Mouse (Mus musculus): ENCODE results near the gene Gm3573. TPM values are rescaled to one million over a fixed set of nuclear protein-coding genes. Genes with fewer than 3 reads are reported as not detected.
"Not testable (repeated sequence)": the region's sequence is repeated elsewhere in the genome, so short reads cannot be mapped to it uniquely, and the experiment has no call there.

Gm3573 gene
- polyA plus RNA-seq (2015; fragmentation: Nextera tagmentation; extraction: Ambion mirVana), result not detected in 2 replicates

DNA sequence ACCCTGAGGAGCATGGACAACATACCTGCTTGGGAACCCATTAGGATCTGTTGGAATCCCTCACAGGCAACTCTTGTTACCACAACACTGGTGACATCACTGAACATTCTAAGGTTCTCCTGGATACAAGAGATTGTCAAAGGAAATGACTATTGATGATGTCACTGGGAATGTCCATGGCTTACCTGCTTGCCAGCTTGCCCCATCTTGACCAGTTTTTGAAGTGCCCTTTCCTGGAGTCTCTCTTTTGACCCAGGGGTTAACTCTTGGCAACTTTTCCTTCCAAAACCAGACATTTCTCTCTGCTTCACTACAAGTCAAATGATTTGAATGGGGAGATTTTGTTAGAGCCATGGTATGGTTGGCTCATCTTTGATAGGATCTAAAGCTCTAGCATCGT lies at the start of gene Gm3573:
Gene Gm3573 (minus strand): TSS at position 101 of the 400 bp plus-strand sequence.
- H3K9ac ChIP-seq; H3K9me3 ChIP-seq; H3K4me3 ChIP-seq; H3K4me2 ChIP-seq (replicated peaks); ATAC-seq (ENCODE audit: low FRiP score, low read depth); H3K36me3 ChIP-seq; H3K27me3 ChIP-seq; H3K4me1 ChIP-seq; H3K27ac ChIP-seq: not testable (repeated sequence)
- no CpG with 5 or more reads among the region's 1 CpGs for WGBS

- 79% methylated on average over 8 of the region's 10 CpGs for WGBS
- not testable (repeated sequence) for H3K9ac ChIP-seq; H3K27me3 ChIP-seq; H3K36me3 ChIP-seq; H3K9me3 ChIP-seq; H3K4me3 ChIP-seq; H3K4me1 ChIP-seq; ATAC-seq (ENCODE audit: low FRiP score, low read depth); H3K4me2 ChIP-seq (replicated peaks); H3K27ac ChIP-seq
Observed at GRCm38 (mm10) chr14:42216766-42217537, 26.4 kb upstream of the Gm3573 start.

GRCm38 (mm10) chr14:42183936-42184335 lies 6.7 kb downstream of the Gm3573 start:
- H3K4me2 ChIP-seq (replicated peaks); H3K9ac ChIP-seq; H3K27ac ChIP-seq; H3K27me3 ChIP-seq; ATAC-seq (ENCODE audit: low FRiP score, low read depth); H3K36me3 ChIP-seq; H3K4me3 ChIP-seq; H3K9me3 ChIP-seq; H3K4me1 ChIP-seq: not testable (repeated sequence)
- WGBS, result 85% methylated on average over 3 of the region's 3 CpGs

DNA sequence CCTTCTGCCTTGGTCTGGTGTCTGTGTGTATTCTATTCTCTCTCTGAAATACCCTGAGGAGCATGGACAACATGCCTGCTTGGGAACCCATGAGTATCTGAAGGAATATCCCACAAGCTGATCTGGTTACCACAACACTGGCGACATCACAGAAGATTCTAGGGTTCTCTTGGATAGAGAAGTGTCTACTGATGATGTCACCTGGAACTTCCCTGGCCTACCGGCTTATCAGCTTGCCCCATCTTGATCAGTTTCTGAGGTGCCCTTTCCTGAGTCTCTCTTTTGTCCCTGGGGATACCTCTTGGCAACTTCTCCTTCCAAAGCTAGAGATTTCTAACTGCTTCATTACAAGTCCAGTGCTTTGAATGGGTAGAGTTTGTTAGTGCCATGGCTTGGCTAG lies 28.1 kb downstream of the Gm3573 start, which contains the start of gene Gm17027:
Gene Gm17027 (minus strand): TSS at position 101 of the 400 bp plus-strand sequence.
- H3K36me3 ChIP-seq; H3K4me1 ChIP-seq; H3K9me3 ChIP-seq; H3K27me3 ChIP-seq; H3K4me3 ChIP-seq; H3K27ac ChIP-seq; H3K4me2 ChIP-seq (replicated peaks); H3K9ac ChIP-seq; ATAC-seq (ENCODE audit: low FRiP score, low read depth): not testable (repeated sequence)
- 74% methylated on average over 2 of the region's 2 CpGs for WGBS

Other genes starting within 250 kb of the Gm3573 start
- not detected in 2 replicates for gene 1700024B05Rik, start 246.8 kb downstream of the Gm3573 start, polyA plus RNA-seq (2015; fragmentation: Nextera tagmentation; extraction: Ambion mirVana)
- not detected in 2 replicates for gene Gm6401, start 222.9 kb downstream of the Gm3573 start, polyA plus RNA-seq (2015; fragmentation: Nextera tagmentation; extraction: Ambion mirVana)
- not detected in 2 replicates for gene Gm3543, start 207.5 kb downstream of the Gm3573 start, polyA plus RNA-seq (2015; fragmentation: Nextera tagmentation; extraction: Ambion mirVana)
- gene Gm7951, start 73.4 kb downstream of the Gm3573 start, polyA plus RNA-seq (2015; fragmentation: Nextera tagmentation; extraction: Ambion mirVana), result not detected in 2 replicates
- gene Gm17027, start 28.2 kb downstream of the Gm3573 start, polyA plus RNA-seq (2015; fragmentation: Nextera tagmentation; extraction: Ambion mirVana), result not detected in 2 replicates
- gene Gm17026, start 69.3 kb upstream of the Gm3573 start, polyA plus RNA-seq (2015; fragmentation: Nextera tagmentation; extraction: Ambion mirVana), result not detected in 2 replicates
- not detected in 2 replicates for gene Gm9611, start 106.6 kb upstream of the Gm3573 start, polyA plus RNA-seq (2015; fragmentation: Nextera tagmentation; extraction: Ambion mirVana)
- not detected in 2 replicates for gene Gm7995, start 119.4 kb upstream of the Gm3573 start, polyA plus RNA-seq (2015; fragmentation: Nextera tagmentation; extraction: Ambion mirVana)
- not detected in 2 replicates for gene Gm8005, start 248.9 kb upstream of the Gm3573 start, polyA plus RNA-seq (2015; fragmentation: Nextera tagmentation; extraction: Ambion mirVana)

Data from limb, embryonic 13.5 days (tissue).